Mouse (Mus musculus) 3T3-L1 (cell line): ENCODE measurements at regions not wholly inside any gene's neighbourhood (a gene's known extent, or its start where the extent isn't known, plus 50 kb on each side); places are given as distances from the start of the nearest gene placed in this dataset.
A peak's percentile ranks its signal among the peaks of the same experiment; 100 is the strongest.

ENCODE experiments used
- DNase-seq: peaks from one replicate; pipeline ENCODE4 v3.0.0-alpha.2; 2015; ENCODE audit warnings: low read depth, low spot score

DNA sequence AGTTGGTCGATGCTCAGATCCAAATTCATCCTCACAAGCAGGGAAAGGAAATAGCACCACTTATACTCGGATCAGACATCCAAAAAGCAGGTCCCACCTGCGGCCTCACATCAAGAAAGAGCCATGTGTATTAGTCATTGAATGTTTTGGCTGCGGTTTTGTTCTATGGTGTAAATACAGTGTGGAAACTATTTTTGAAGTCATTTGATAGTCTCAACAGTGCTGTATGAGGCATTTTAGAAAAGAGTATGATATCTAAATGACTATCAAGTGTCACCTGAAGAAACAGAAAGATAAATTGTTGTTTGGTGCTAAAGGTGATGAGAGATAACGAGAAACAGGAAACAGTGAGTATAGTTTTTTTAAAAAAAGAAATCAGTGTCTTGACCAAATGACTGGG lies 74.7 kb downstream of the Cep44 start:
- DNase-seq: no peak

DNA sequence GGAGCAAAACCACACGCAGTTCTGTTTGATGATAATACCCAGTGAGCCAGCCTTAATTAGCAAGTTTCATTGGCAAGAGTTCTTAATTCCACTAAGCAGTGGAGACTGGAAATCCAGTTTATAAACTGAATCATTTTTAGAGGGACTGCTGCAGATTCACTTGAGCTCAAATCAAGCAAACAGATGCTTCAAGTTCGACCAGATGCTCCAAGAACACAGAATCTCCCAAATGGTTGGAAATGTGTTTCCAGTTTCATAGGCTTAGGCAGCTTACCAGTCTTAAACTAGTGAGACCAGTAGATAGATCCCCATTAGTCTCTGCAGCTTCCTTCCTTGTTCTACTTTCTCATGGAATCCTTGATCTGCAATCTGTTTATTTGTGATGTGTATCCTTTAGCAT lies 75.7 kb downstream of the Cep44 start:
- no peak for DNase-seq

- DNase-seq: no peak
Measured at GRCm38 (mm10) chr8:56474335-56474734, 76.5 kb downstream of the Cep44 start.

GRCm38 (mm10) chr8:56465091-56465490 lies 85.8 kb downstream of the Cep44 start:
- DNase-seq: peak; percentile 45

- DNase-seq: no peak
Measured at GRCm38 (mm10) chr8:56450982-56451381, 99.9 kb downstream of the Cep44 start.

GRCm38 (mm10) chr8:56443676-56444075 lies 107.2 kb downstream of the Cep44 start:
- DNase-seq: peak; percentile 10

DNA sequence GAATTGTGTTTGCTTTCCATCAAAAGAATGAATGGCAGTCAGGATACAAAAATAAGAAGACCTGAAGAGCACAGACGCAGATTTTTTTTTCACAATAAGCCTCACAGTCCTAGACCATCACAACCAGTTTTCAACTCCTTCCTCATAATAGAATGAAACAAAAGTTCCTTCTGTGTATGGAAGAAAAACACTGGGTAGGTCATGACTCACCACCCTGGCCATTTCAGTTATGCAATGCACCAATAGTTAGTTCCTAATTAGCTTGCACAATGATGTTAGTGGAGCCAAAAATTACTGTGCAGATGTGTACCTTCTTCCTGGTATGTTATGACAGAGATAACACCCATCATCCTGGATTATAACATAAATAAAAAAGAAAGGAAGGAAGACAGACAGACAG lies 111.4 kb downstream of the Cep44 start:
- peak; percentile 57 for DNase-seq

- DNase-seq: no peak
Measured at GRCm38 (mm10) chr8:56434826-56435225, 116.0 kb downstream of the Cep44 start.

- DNase-seq: no peak
Measured at GRCm38 (mm10) chr8:56412026-56412425, 117.6 kb downstream of the Hpgd start.

DNA sequence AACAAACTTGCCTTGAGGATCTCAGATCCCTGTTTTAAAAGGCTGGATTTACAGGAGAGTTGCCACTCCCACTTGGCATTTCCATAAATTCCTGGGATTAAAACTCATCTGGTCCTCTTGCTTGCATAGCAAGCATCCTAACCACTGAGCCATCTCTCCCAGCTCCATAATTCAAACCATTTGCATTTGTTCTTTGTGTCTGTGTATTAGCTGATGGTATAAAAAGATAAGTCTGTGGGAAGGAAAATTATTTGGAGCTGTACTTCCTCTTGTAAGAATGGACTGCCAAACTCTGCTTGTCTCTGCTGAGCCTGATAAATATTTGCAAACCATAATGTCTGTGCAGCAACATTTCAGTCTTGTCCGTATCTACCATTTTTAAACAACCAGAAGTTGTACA lies 116.0 kb downstream of the Hpgd start:
- DNase-seq: no peak

- no peak for DNase-seq
Measured at GRCm38 (mm10) chr8:56407267-56407666, 112.9 kb downstream of the Hpgd start.

- no peak for DNase-seq
Measured at GRCm38 (mm10) chr8:56406317-56406716, 111.9 kb downstream of the Hpgd start.

DNA sequence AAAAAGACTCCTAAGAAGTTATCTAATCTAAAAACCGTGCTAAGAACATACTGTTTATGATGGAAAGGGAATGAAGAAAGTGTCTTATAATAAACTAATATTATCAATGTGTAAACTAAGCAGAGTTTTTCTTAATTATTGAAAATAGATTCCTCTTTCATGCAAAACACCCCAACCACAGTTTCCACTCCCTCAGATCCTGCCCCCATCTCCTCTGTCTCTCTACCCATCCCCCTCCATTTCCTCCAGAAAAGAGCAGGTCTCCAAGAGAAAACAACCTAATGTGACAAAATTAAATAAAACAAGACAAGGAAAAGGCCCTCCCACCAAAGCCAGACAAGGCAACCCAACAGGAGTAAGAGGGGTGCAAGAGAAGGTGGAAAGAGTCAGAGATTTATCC lies 103.2 kb downstream of the Hpgd start:
- DNase-seq: no peak

GRCm38 (mm10) chr8:56396352-56396751 lies 102.0 kb downstream of the Hpgd start:
- DNase-seq: no peak

GRCm38 (mm10) chr8:56392626-56393025 lies 98.2 kb downstream of the Hpgd start:
- DNase-seq: peak; percentile 80

DNA sequence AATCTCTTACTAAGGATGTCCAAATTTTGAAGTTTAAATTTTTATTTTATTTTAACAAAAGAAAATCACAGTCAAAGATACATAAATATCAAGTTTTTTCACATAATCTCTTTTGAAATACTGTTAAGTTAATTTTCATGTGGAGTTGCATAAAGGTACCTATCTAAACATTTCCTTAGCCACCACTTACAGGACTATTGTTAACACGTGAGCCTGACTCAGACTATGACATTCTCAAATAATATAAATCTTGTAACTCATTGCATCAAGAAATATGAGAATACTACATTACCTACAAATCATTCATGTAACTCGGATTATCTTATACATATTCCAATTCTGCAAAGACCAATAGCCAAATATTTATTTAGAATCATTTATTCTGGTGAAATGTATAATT lies 97.8 kb downstream of the Hpgd start:
- DNase-seq: no peak
